Mouse (Mus musculus) frontal cortex, postnatal 14 days (tissue): ENCODE results near the gene Tmc6.

Experiments
- DNase-seq, 2 experiments: peaks; one replicate each; pipeline ENCODE4 v3.0.0; 2022; ENCODE audit warnings: low spot score in 2 of 2

Gene Tmc6

GRCm38 (mm10) chr11:117781199-117781821, 688 bp downstream of the Tmc6 start:
- DNase-seq: no peak

- no peak for DNase-seq
Measured at GRCm38 (mm10) chr11:117780582-117781111, 1.4 kb downstream of the Tmc6 start.

- no peak for DNase-seq
Measured at GRCm38 (mm10) chr11:117780199-117780515, 1.8 kb downstream of the Tmc6 start.

- no peak for DNase-seq
Measured at GRCm38 (mm10) chr11:117779434-117780198, 2.4 kb downstream of the Tmc6 start.

DNA sequence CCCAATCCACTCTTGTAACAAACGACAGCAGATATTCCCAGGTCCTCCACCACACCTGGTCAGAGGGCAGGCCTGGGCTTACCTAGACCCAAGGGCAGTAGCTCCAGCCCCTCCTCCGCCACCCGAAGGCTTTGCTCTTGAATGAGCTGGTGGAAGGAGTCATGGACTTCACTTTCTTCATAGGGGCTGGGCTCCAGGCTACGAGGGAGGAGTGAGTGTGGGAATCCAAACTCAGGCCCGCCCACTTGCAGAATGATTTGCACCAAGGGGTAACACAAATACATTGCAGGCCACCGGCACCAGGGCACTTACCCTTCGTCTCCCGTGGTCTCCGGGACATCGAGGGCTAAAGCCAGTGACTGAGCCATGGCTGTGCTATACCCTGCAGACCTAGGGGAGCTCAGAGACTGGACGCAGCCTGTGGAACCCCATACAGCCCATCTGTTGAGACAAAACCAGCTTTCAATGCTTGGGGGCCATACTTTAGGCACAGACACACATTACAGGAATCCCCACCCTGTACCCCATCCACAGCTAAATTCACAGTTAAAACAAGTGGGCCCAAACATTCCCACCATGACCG, 3.1 kb downstream of the Tmc6 start:
- DNase-seq: no peak

GRCm38 (mm10) chr11:117778031-117778430, 4.0 kb downstream of the Tmc6 start:
- no peak for DNase-seq

GRCm38 (mm10) chr11:117777111-117777510, 4.9 kb downstream of the Tmc6 start:
- no peak for DNase-seq

GRCm38 (mm10) chr11:117776085-117776792, 5.8 kb downstream of the Tmc6 start:
- DNase-seq: no peak

DNA sequence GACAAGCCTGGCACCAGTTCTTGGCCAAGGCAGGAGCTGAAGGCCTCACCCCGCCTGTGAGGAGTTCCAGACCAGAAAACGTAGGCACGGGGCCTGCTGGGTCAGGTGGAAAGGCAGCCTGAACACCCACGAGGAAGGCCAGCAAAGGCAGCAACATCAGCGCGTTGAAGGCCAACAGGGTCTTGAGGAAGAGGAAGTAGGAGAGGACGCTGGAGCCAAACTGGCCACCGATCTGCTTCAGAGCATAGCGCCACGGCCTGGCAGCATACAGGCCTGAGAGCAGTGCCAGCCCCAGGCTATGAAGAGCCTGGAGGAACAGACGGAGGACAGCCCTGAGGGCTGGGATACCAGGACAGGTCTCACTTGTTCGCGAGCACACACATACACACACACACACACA, 6.5 kb downstream of the Tmc6 start:
- DNase-seq: no peak

DNA sequence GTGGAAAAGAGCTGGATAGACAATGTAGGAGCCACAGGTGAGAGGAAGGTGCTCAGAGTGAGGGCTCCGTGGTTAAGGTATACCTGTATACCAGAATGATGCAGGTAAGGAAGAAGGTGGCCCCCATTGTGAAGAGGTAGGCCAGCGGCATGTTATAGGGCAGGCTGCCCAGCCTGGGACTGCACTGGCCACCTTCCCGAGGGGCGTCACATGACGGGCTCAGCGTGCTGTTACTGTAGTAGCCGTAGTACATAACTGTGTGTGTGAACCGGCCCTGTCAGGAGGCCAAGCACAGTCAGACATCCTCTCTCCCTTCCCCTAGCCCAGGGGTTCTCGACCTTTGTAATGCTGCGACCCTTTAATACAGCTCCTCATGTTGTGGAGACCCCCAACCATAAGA, 7.1 kb downstream of the Tmc6 start:
- DNase-seq: no peak

GRCm38 (mm10) chr11:117772352-117772751, 9.6 kb downstream of the Tmc6 start:
- DNase-seq: no peak

- DNase-seq: no peak
Measured at GRCm38 (mm10) chr11:117770407-117770806, 11.6 kb downstream of the Tmc6 start.

DNA sequence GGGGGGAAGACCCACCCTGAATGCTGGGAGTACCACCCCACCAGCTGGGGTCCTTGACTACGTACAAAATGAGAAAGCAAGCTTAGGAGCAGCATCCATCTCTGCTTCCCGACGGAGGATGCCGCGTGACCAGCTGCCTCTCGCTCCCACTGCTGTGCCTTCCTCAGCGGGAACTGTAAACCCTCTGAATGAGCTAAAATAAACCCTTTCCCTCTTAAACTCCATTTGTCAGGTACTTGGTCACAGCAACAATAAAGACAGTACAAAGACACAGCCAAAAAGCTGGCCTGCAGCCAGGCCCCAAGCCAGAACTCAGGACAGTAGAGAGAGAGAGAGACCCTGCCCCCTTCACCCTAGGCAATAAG, 12.3 kb downstream of the Tmc6 start:
- DNase-seq: no peak

- DNase-seq: no peak
Measured at GRCm38 (mm10) chr11:117768725-117769682, 13.0 kb downstream of the Tmc6 start.

- no peak for DNase-seq
Measured at GRCm38 (mm10) chr11:117766275-117766674, 15.7 kb downstream of the Tmc6 start.

DNA sequence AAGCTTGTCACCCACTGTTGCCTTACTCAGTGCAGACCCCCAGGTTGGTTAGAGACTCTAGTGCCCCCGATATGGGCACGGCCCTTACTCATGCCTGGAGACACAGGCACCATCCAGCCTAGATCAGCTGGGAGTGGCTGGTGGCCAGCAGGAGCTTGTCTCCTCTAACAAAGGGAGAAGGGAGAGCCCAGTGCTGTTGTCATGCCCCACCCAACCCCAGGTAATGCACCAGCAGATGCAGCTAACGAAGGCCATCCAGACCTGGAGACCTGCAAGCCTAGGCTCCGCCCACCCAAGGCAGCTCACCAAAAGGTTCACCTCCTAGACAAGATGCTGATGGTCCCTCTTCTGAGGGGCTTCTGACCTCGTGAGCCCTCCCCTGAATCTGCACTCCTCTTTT, 16.6 kb downstream of the Tmc6 start:
- DNase-seq: no peak

GRCm38 (mm10) chr11:117764319-117764718, 17.7 kb downstream of the Tmc6 start:
- DNase-seq: no peak

- no peak for DNase-seq
Measured at GRCm38 (mm10) chr11:117762246-117762645, 19.8 kb downstream of the Tmc6 start.

DNA sequence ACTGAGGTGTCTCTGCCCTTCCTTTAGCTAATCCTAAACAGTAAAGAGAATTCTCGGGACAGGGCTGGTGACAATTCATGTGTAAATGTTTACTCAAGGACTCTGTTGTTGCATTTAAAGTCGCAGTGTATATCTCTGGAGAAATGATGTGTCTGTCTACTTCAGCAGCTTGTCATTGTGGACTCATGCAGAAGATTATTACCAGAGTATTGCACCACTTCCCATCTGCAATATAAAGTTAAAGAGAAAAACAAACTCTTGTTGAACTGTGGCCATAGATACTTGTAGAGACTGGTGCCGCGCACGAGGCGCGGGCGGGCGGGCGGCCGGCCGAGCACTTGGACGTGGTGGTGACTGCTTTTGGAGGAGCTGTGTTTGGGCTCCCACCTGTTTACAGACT, 20.2 kb downstream of the Tmc6 start:
- no peak for DNase-seq

DNA sequence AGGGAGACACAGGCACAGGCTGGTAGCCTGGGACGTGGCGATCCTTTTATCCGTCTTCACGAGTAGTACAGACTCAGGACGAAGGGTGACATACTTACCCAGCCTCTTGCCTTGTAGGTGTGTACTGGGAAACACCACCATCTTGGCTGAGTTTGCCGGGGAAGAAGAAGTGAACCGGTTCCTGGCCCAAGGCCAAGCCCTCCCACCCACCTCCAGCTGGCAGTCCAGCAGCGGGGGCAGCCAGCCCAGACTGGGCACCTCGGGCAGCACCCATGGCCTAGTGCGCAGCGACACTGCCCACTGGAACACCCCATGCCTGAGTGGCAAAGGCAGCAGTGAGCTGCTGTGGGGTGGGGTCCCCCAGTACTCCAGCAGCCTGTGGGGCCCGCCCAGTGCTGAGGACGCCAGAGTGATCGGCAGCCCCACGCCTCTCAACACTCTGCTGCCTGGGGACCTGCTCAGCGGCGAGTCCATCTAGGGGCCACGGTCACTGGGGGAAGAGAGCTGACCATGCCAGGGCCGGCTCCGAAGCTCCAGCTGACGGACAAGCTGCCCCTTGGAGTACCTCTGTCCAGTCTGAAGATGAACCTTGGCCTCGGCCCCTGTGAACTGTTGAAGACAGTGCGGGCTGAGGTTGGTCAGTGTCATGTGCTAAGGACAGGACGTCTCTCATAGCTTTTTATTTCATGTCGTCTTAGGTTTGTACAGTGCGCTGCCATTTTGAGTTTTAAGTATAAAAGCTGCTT, 21.5 kb downstream of the Tmc6 start:
- no peak for DNase-seq

- no peak for DNase-seq
Measured at GRCm38 (mm10) chr11:117759267-117759666, 22.7 kb downstream of the Tmc6 start.
